Mouse (Mus musculus) stomach, embryonic 15.5 days (tissue): ENCODE measurements around the gene Mogs. TPM values are rescaled to one million over a fixed set of nuclear protein-coding genes. Genes with fewer than 3 reads are reported as not detected.
A peak's percentile ranks its signal among the peaks of the same experiment; 100 is the strongest.

Experiments
- ATAC-seq: fragments of 200-750 bp; cut with Nextera tagmentation; 2 replicates; pipeline ENCODE4 v1.8.0; 2017; ENCODE audit warnings: low read depth, moderate number of reproducible peaks, moderate TSS enrichment; ENCODE audit not compliant: insufficient read depth, low FRiP score
- H3K27ac ChIP-seq: fragments of 300-500 bp; sonication (generic); 2 replicates; pipeline ENCODE4 v1.5.1; 2015; ENCODE audit warnings: mild to moderate bottlenecking, inconsistent platforms
- H3K27me3 ChIP-seq: fragments of 300-500 bp; sonication (generic); replicated peaks from 2 replicates; pipeline ENCODE4 v1.6.1; 2015; ENCODE audit warnings: inconsistent platforms
- H3K36me3 ChIP-seq: fragments of 300-500 bp; sonication (generic); 2 replicates; pipeline ENCODE4 v1.6.1; 2015; ENCODE audit warnings: inconsistent platforms
- H3K4me1 ChIP-seq: fragments of 300-500 bp; sonication (generic); 2 replicates; pipeline ENCODE4 v1.6.1; 2015; ENCODE audit warnings: inconsistent platforms
- H3K4me2 ChIP-seq: fragments of 300-500 bp; sonication (generic); 2 replicates; pipeline ENCODE4 v1.6.1; 2015; ENCODE audit warnings: mild to moderate bottlenecking, inconsistent platforms
- H3K4me3 ChIP-seq: fragments of 300-500 bp; sonication (generic); replicated peaks from 2 replicates; pipeline ENCODE4 v1.5.1; 2015; ENCODE audit warnings: inconsistent platforms
- H3K9ac ChIP-seq: fragments of 300-500 bp; sonication (generic); 2 replicates; pipeline ENCODE4 v1.6.1; 2015; ENCODE audit warnings: inconsistent platforms
- H3K9me3 ChIP-seq: fragments of 300-500 bp; sonication (generic); 2 replicates; pipeline ENCODE4 v1.6.1; 2016; ENCODE audit warnings: inconsistent platforms
- WGBS: fragments of 180-500 bp; shearing (Covaris S2); methylation state at CpG from one replicate; pipeline ENCODE4 v1.1.7; 2015; 5-methylcytosine and 5-hydroxymethylcytosine counted together
- polyA plus RNA-seq: library from polyadenylated mRNA; unstranded; fragments of >200 nt; fragmentation: Nextera tagmentation; extraction: Ambion mirVana; gene quantifications from 2 replicates; pipeline ENCODE4 v1.2.1, GENCODE M21; 2015

Gene Mogs
- polyA plus RNA-seq, 1 experiment from 2014 or later: 53.6 TPM

DNA sequence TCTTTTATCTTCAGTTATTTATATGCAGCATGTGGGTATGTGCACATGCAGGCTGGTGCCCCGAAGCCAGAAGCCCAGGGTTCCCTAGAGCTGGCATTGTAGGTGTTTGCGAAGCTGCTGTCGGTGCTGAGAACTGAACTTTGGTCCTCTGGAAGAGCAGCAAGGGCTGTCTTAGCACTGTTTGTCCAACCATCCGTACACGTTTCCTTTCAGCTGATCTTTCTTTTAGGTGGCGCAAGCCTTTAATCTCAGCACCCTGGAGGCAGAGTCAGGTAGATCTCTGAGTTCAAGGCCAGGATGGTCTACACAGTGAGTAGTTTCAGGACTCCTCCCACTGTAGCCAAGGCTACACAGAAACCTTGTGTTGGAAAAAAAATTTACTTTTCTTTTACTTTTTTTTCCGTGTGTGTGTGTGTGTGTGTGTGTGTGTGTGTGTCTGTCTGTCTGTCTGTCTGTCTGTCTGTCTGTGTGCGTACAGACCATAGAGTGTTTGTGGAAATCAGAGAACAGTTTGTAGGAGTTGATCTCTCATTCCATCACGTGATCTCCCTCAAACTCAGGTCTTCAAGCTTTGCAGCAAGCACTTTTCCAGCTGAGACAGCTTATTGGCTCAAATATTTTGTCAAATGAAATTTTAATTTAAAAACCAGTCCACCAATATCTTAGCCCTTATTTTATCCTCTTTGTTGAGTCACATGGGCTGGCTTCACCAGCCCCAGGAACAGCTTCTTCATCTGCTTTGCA is 17.1 kb downstream of the Mogs start:
- Histone ChIP-seq H3K9ac (no peak overlapping the region), H3K4me3 (no peak overlapping the region), H3K27ac (peak overlapping the region; percentile 82), H3K27me3 (no peaks in the 10 kb centered on the region), H3K4me1 (peaks cover 33% of the 10 kb centered on the region), H3K36me3 (no peaks in the 10 kb centered on the region), H3K9me3 (no peaks in the 10 kb centered on the region), H3K4me2 (no peak overlapping the region)
- ATAC-seq: no peak
- WGBS: 71% methylated on average over 9 of the region's 9 CpGs

- Histone ChIP-seq H3K36me3 (no peaks in the 10 kb centered on the region), H3K4me2 (no peak overlapping the region), H3K27ac (no peak overlapping the region), H3K27me3 (no peaks in the 10 kb centered on the region), H3K9me3 (no peaks in the 10 kb centered on the region), H3K4me1 (peaks cover 50% of the 10 kb centered on the region), H3K9ac (no peak overlapping the region), H3K4me3 (no peak overlapping the region)
- WGBS: 60% methylated on average over 3 of the region's 3 CpGs
- no peak for ATAC-seq
Observed at GRCm38 (mm10) chr6:83134226-83134625, 18.9 kb downstream of the Mogs start.

- Histone ChIP-seq H3K4me1 (peaks cover 53% of the 10 kb centered on the region), H3K27ac (peak within 1 kb of the TSS; percentile 100), H3K9ac (peak within 1 kb of the TSS; percentile 67), H3K36me3 (no peaks in the 10 kb centered on the region), H3K9me3 (no peaks in the 10 kb centered on the region), H3K4me2 (peak within 1 kb of the TSS; percentile 87), H3K4me3 (peak within 1 kb of the TSS; percentile 56), H3K27me3 (no peaks in the 10 kb centered on the region)
- no peak for ATAC-seq
- 59% methylated on average over 7 of the region's 7 CpGs for WGBS
Observed at GRCm38 (mm10) chr6:83134951-83135513, 19.7 kb downstream of the Mogs start, which contains the start of gene Rtkn. Rtkn (plus strand) TSS chr6:83135463.

GRCm38 (mm10) chr6:83135571-83136161 is 20.4 kb downstream of the Mogs start:
- no peak for ATAC-seq

GRCm38 (mm10) chr6:83136291-83136880 is 21.1 kb downstream of the Mogs start:
- no peak for ATAC-seq
- WGBS: 15% methylated on average over 5 of the region's 5 CpGs
- peaks cover 46% of the 10 kb centered on the region for H3K4me1 ChIP-seq
- H3K36me3 ChIP-seq: no peaks in the 10 kb centered on the region
- H3K4me2 ChIP-seq: peak overlapping the region; percentile 87
- peak overlapping the region; percentile 56 for H3K4me3 ChIP-seq
- H3K9me3 ChIP-seq: no peaks in the 10 kb centered on the region
- no peaks in the 10 kb centered on the region for H3K27me3 ChIP-seq
- peak overlapping the region; percentile 100 for H3K27ac ChIP-seq
- H3K9ac ChIP-seq: peak overlapping the region; percentile 67

More at GRCm38 (mm10) chr6:83135571-83136161, 20.4 kb downstream of the Mogs start:
- H3K4me3 ChIP-seq: peak overlapping the region; percentile 56
- 7% methylated on average over 37 of the region's 37 CpGs for WGBS
- H3K4me2 ChIP-seq: peak overlapping the region; percentile 87
- H3K9ac ChIP-seq: peak overlapping the region; percentile 67
- H3K27ac ChIP-seq: peak overlapping the region; percentile 100
- no peaks in the 10 kb centered on the region for H3K9me3 ChIP-seq
- H3K27me3 ChIP-seq: no peaks in the 10 kb centered on the region
- H3K36me3 ChIP-seq: no peaks in the 10 kb centered on the region
- peaks cover 53% of the 10 kb centered on the region for H3K4me1 ChIP-seq

- Histone ChIP-seq H3K27me3 (no peaks in the 10 kb centered on the region), H3K4me2 (peak overlapping the region; percentile 87), H3K4me1 (peaks cover 45% of the 10 kb centered on the region), H3K4me3 (peak overlapping the region; percentile 56), H3K9me3 (no peaks in the 10 kb centered on the region), H3K36me3 (no peaks in the 10 kb centered on the region), H3K27ac (peak overlapping the region; percentile 100), H3K9ac (peak overlapping the region; percentile 67)
- peak; percentile 75 for ATAC-seq
- under 1% methylated on average over 26 of the region's 26 CpGs for WGBS
Observed at GRCm38 (mm10) chr6:83136881-83137575, 21.7 kb downstream of the Mogs start.

DNA sequence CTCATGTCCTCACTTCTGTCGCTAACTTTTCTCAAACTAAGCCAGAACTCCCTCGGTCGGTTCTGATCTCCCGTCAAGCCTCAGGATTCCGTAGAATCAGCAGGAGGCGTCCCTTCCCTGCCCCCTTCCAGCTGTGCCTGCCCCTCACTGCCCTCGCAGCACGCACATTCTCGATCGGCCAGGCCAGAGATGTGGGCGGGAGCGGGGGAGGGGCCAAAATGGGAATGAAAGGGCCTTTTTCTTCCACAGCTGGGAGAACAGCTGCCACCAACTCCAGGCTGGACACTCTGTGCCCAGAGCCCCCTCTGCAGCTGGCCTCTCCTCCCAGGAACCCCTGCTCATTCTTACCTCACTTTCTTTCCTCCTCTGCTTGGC is 22.3 kb downstream of the Mogs start:
- Histone ChIP-seq H3K36me3 (no peaks in the 10 kb centered on the region), H3K4me1 (peaks cover 46% of the 10 kb centered on the region), H3K9ac (peak overlapping the region; percentile 67), H3K27me3 (no peaks in the 10 kb centered on the region), H3K4me3 (peak overlapping the region; percentile 56), H3K4me2 (peak overlapping the region; percentile 87), H3K27ac (peak overlapping the region; percentile 100), H3K9me3 (no peaks in the 10 kb centered on the region)
- ATAC-seq: peak; percentile 77
- 0% methylated on average over 12 of the region's 12 CpGs for WGBS

DNA sequence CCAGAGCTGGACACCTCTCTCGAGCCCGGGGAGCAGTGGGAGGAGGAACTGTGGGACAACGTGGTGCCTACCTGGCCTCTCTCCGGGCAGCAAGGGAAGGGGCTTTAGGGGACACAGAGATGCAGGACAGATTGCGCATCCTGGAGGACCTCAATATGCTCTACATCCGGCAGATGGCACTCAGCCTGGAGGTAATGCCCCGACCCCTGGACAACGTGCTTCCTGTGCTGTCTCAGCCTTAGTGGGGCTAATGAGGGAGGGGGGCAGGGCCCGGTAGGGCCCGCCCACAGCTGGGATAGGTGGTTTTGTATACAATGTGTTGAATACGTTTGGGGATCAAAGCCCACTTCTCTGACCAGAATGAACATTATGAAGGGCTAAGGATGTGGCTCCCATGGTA is 22.8 kb downstream of the Mogs start:
- peaks cover 48% of the 10 kb centered on the region for H3K4me1 ChIP-seq
- H3K27me3 ChIP-seq: no peaks in the 10 kb centered on the region
- H3K9me3 ChIP-seq: no peaks in the 10 kb centered on the region
- H3K4me3 ChIP-seq: peak overlapping the region; percentile 56
- H3K27ac ChIP-seq: peak overlapping the region; percentile 100
- 3% methylated on average over 11 of the region's 11 CpGs for WGBS
- H3K4me2 ChIP-seq: peak overlapping the region; percentile 87
- ATAC-seq: peak; percentile 6; the same call in 1 of the 2 replicates
- peak overlapping the region; percentile 67 for H3K9ac ChIP-seq
- no peaks in the 10 kb centered on the region for H3K36me3 ChIP-seq

DNA sequence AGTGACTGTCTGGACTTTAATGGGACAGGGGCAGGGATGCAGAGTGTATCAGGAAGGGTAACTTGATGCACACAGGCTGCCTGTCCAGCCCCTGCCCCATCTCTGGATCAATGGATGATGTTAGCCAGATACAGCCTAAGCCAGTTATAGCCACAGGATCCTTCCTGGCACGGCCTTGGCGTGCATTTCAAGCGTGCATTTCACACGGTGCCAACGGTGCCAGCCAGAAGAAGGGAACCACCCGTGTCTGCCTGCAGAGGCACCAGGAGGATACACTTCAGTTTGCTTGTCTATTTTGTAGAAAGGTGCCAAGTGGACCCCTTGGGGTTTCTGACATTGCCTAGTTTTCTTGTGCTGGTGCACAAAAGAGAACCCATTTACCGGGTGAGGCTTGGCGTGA is 24.7 kb downstream of the Mogs start:
- no peaks in the 10 kb centered on the region for H3K9me3 ChIP-seq
- H3K4me1 ChIP-seq: peaks cover 49% of the 10 kb centered on the region
- WGBS: 84% methylated on average over 8 of the region's 8 CpGs
- H3K9ac ChIP-seq: no peak overlapping the region
- no peak overlapping the region for H3K4me3 ChIP-seq
- no peaks in the 10 kb centered on the region for H3K27me3 ChIP-seq
- no peak overlapping the region for H3K4me2 ChIP-seq
- H3K36me3 ChIP-seq: no peaks in the 10 kb centered on the region
- H3K27ac ChIP-seq: no peak overlapping the region
- no peak for ATAC-seq

DNA sequence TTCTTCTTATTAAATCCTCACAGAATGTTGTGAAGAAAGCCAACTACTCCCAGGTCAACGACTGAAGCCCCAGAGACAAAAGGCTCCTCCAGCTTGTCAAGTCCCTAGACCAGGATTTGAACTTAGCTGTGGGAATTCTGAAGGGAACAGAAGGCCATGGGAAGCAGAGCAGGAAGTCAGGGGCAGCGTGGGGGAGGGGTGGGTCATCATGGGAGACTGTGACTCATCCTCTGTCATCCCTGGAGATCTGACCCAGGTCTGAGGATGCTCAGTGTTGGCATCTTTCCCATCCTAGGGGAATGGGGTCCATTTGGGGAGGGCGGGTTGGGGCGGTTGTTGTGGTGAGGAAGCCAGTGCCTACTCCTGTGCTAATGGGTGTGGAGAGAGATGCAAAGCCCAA is 26.3 kb downstream of the Mogs start:
- Histone ChIP-seq H3K27me3 (no peaks in the 10 kb centered on the region), H3K4me1 (peaks cover 33% of the 10 kb centered on the region), H3K27ac (peak overlapping the region; percentile 44; the same call in 1 of the 2 replicates), H3K4me3 (no peak overlapping the region), H3K4me2 (peak overlapping the region; percentile 50), H3K36me3 (peaks cover 2% of the 10 kb centered on the region; the same call in 1 of the 2 replicates), H3K9ac (no peak overlapping the region), H3K9me3 (no peaks in the 10 kb centered on the region)
- ATAC-seq: no peak
- WGBS: 39% methylated on average over 4 of the region's 4 CpGs

DNA sequence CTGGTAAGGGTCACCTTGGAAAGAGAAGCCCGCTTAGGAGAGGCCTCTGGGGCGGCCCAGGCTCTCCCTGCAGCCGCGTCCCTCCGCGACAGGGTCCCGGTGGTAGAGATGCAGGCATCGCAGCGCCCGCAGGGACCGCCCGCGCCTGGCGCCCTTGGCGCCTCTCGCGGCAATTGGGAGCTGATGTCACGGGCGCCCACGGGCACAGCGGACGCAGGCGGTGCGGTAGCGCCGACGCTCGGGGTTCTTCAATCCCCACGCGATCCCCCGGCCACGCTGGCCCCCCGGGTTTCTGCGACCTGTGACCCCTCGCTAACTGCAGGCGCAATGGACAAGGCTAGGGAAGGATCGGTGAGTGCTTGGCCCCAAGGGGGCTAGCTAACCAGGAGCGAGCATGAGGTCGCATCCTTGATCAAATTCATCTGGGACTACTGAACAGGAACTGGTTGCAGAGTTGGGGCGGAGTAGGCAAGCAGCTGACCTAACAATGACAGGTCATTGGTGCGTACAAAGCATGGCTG is 27.0 kb downstream of the Mogs start:
- peaks cover 33% of the 10 kb centered on the region for H3K4me1 ChIP-seq
- 12% methylated on average over 41 of the region's 41 CpGs for WGBS
- peaks cover 4% of the 10 kb centered on the region for H3K36me3 ChIP-seq
- H3K27me3 ChIP-seq: no peaks in the 10 kb centered on the region
- no peaks in the 10 kb centered on the region for H3K9me3 ChIP-seq
- no peak for ATAC-seq
- H3K27ac ChIP-seq: peak overlapping the region; percentile 44
- H3K4me3 ChIP-seq: peak overlapping the region; percentile 23
- H3K9ac ChIP-seq: no peak overlapping the region; the same call in 1 of the 2 replicates
- peak overlapping the region; percentile 50 for H3K4me2 ChIP-seq
